Mouse (Mus musculus) cortical plate, adult 2 months (tissue): ENCODE results near the gene Ms4a4b.

ENCODE experiments used
- CTCF ChIP-seq: fragments of 200-500 bp; IDR thresholded peaks from 2 replicates; pipeline ENCODE4 v1.5.1; 2011; ENCODE audit warnings: mild to moderate bottlenecking, control low read depth, low read length; ENCODE audit not compliant: insufficient read depth; ENCODE audit errors: extremely low read depth
- POLR2A ChIP-seq: fragments of 200-500 bp; IDR thresholded peaks from 2 replicates; pipeline ENCODE4 v1.6.1; 2011; ENCODE audit warnings: mild to moderate bottlenecking, low read length, control low read depth; ENCODE audit not compliant: insufficient read depth; ENCODE audit errors: extremely low read depth

GRCm38 (mm10) chr19:11411640-11412039, 31.7 kb upstream of the Ms4a4b start:
- TF ChIP-seq CTCF = no peak
- no peak for TF ChIP-seq POLR2A
